Mouse (Mus musculus): ENCODE data around the gene Slc25a27. TPM values are rescaled to one million over a fixed set of nuclear protein-coding genes. Genes with fewer than 3 reads are reported as not detected.

The Slc25a27 gene
- polyA plus RNA-seq (2015; fragmentation: Nextera tagmentation; extraction: Ambion mirVana): 1.2 and 1.5 TPM in 2 replicates

GRCm38 (mm10) chr17:43666576-43667289 is at the start of gene Slc25a27:
Gene Slc25a27 (minus strand): TSS chr17:43667214.
- Histone ChIP-seq H3K36me3 (no peaks in the 10 kb centered on the region), H3K9ac (peak within 1 kb of the TSS; percentile 60), H3K9me3 (replicated peaks) (no peaks in the 10 kb centered on the region), H3K4me1 (replicated peaks) (peaks cover 9% of the 10 kb centered on the region; the same call in 1 of the 2 replicates), H3K27me3 (peaks cover 5% of the 10 kb centered on the region; the same call in 1 of the 2 replicates), H3K4me2 (peak within 1 kb of the TSS; percentile 84), H3K27ac (no peak within 1 kb of the TSS), H3K4me3 (replicated peaks) (peak within 1 kb of the TSS; percentile 67)
- ATAC-seq (ENCODE audit: low read depth): peak; percentile 88
- peak; percentile 72 for DNase-seq
- WGBS (ENCODE audit: insufficient replicate concordance): 1% methylated on average over 41 of the region's 41 CpGs

GRCm38 (mm10) chr17:43716601-43717000 is 49.6 kb upstream of the Slc25a27 start:
- 48% methylated on average over 7 of the region's 7 CpGs for WGBS (ENCODE audit: insufficient replicate concordance)
- H3K9me3 ChIP-seq (replicated peaks): no peaks in the 10 kb centered on the region

GRCm38 (mm10) chr17:43714191-43714590 is 47.2 kb upstream of the Slc25a27 start:
- Histone ChIP-seq H3K4me3 (replicated peaks) (no peak overlapping the region), H3K4me2 (no peak overlapping the region), H3K36me3 (no peaks in the 10 kb centered on the region), H3K27ac (no peak overlapping the region), H3K9ac (no peak overlapping the region), H3K4me1 (replicated peaks) (no peaks in the 10 kb centered on the region), H3K27me3 (no peaks in the 10 kb centered on the region), H3K9me3 (replicated peaks) (no peaks in the 10 kb centered on the region)
- WGBS (ENCODE audit: insufficient replicate concordance): 64% methylated on average over 3 of the region's 3 CpGs
- DNase-seq (no peak), ATAC-seq (ENCODE audit: low read depth) (no peak)

More at GRCm38 (mm10) chr17:43716601-43717000, 49.6 kb upstream of the Slc25a27 start:
- no peak for DNase-seq
- H3K4me3 ChIP-seq (replicated peaks): no peak overlapping the region
- H3K27ac ChIP-seq: no peak overlapping the region
- ATAC-seq (ENCODE audit: low read depth): no peak
- H3K4me2 ChIP-seq: no peak overlapping the region
- no peaks in the 10 kb centered on the region for H3K4me1 ChIP-seq (replicated peaks)
- no peak overlapping the region for H3K9ac ChIP-seq
- no peaks in the 10 kb centered on the region for H3K27me3 ChIP-seq
- H3K36me3 ChIP-seq: no peaks in the 10 kb centered on the region

GRCm38 (mm10) chr17:43711557-43712352 is 44.7 kb upstream of the Slc25a27 start:
- H3K9me3 ChIP-seq (replicated peaks): no peaks in the 10 kb centered on the region
- H3K4me1 ChIP-seq (replicated peaks): no peaks in the 10 kb centered on the region
- WGBS (ENCODE audit: insufficient replicate concordance): 70% methylated on average over 7 of the region's 7 CpGs
- ATAC-seq (ENCODE audit: low read depth): no peak
- no peaks in the 10 kb centered on the region for H3K27me3 ChIP-seq
- no peak overlapping the region for H3K9ac ChIP-seq
- H3K4me2 ChIP-seq: no peak overlapping the region
- H3K36me3 ChIP-seq: no peaks in the 10 kb centered on the region
- no peak overlapping the region for H3K27ac ChIP-seq
- no peak overlapping the region for H3K4me3 ChIP-seq (replicated peaks)
- DNase-seq: no peak

GRCm38 (mm10) chr17:43707254-43707653 is 40.2 kb upstream of the Slc25a27 start:
- no peaks in the 10 kb centered on the region for H3K27me3 ChIP-seq
- H3K9ac ChIP-seq: no peak overlapping the region
- WGBS (ENCODE audit: insufficient replicate concordance): 55% methylated on average over 3 of the region's 3 CpGs
- no peaks in the 10 kb centered on the region for H3K9me3 ChIP-seq (replicated peaks)
- no peak for DNase-seq
- ATAC-seq (ENCODE audit: low read depth): no peak
- H3K27ac ChIP-seq: no peak overlapping the region
- no peak overlapping the region for H3K4me3 ChIP-seq (replicated peaks)
- no peaks in the 10 kb centered on the region for H3K36me3 ChIP-seq
- H3K4me1 ChIP-seq (replicated peaks): no peaks in the 10 kb centered on the region
- H3K4me2 ChIP-seq: no peak overlapping the region

- H3K36me3 ChIP-seq: no peaks in the 10 kb centered on the region
- no peak overlapping the region for H3K4me3 ChIP-seq (replicated peaks)
- no peaks in the 10 kb centered on the region for H3K9me3 ChIP-seq (replicated peaks)
- H3K27ac ChIP-seq: no peak overlapping the region
- no peak overlapping the region for H3K4me2 ChIP-seq
- DNase-seq (no peak), ATAC-seq (ENCODE audit: low read depth) (no peak)
- H3K4me1 ChIP-seq (replicated peaks): no peaks in the 10 kb centered on the region
- no peak overlapping the region for H3K9ac ChIP-seq
- 68% methylated on average over 3 of the region's 3 CpGs for WGBS (ENCODE audit: insufficient replicate concordance)
- no peaks in the 10 kb centered on the region for H3K27me3 ChIP-seq
Observed at GRCm38 (mm10) chr17:43706749-43707148, 39.7 kb upstream of the Slc25a27 start.

- no peak overlapping the region for H3K9ac ChIP-seq
- 72% methylated on average over 12 of the region's 12 CpGs for WGBS (ENCODE audit: insufficient replicate concordance)
Observed at GRCm38 (mm10) chr17:43704216-43704930, 37.4 kb upstream of the Slc25a27 start.

GRCm38 (mm10) chr17:43701060-43701459 is 34.0 kb upstream of the Slc25a27 start:
- WGBS (ENCODE audit: insufficient replicate concordance): 56% methylated on average over 6 of the region's 6 CpGs

More at GRCm38 (mm10) chr17:43704216-43704930, 37.4 kb upstream of the Slc25a27 start:
- Histone ChIP-seq H3K4me2 (no peak overlapping the region), H3K36me3 (no peaks in the 10 kb centered on the region), H3K27ac (no peak overlapping the region), H3K4me3 (replicated peaks) (no peak overlapping the region), H3K27me3 (no peaks in the 10 kb centered on the region), H3K4me1 (replicated peaks) (no peaks in the 10 kb centered on the region), H3K9me3 (replicated peaks) (no peaks in the 10 kb centered on the region)
- DNase-seq (no peak), ATAC-seq (ENCODE audit: low read depth) (no peak)

GRCm38 (mm10) chr17:43698997-43699649 is 32.1 kb upstream of the Slc25a27 start:
- no peak overlapping the region for H3K27ac ChIP-seq
- H3K9me3 ChIP-seq (replicated peaks): no peaks in the 10 kb centered on the region
- H3K27me3 ChIP-seq: no peaks in the 10 kb centered on the region
- ATAC-seq (ENCODE audit: low read depth) (no peak), DNase-seq (peak; percentile 10)
- H3K4me1 ChIP-seq (replicated peaks): no peaks in the 10 kb centered on the region
- no peaks in the 10 kb centered on the region for H3K36me3 ChIP-seq
- no peak overlapping the region for H3K4me3 ChIP-seq (replicated peaks)
- H3K4me2 ChIP-seq: no peak overlapping the region
- H3K9ac ChIP-seq: no peak overlapping the region
- WGBS (ENCODE audit: insufficient replicate concordance): 34% methylated on average over 14 of the region's 14 CpGs

More at GRCm38 (mm10) chr17:43701060-43701459, 34.0 kb upstream of the Slc25a27 start:
- no peak overlapping the region for H3K4me3 ChIP-seq (replicated peaks)
- ATAC-seq (ENCODE audit: low read depth) (no peak), DNase-seq (no peak)
- no peak overlapping the region for H3K4me2 ChIP-seq
- H3K27me3 ChIP-seq: no peaks in the 10 kb centered on the region
- H3K36me3 ChIP-seq: no peaks in the 10 kb centered on the region
- H3K9me3 ChIP-seq (replicated peaks): no peaks in the 10 kb centered on the region
- H3K4me1 ChIP-seq (replicated peaks): no peaks in the 10 kb centered on the region
- H3K27ac ChIP-seq: no peak overlapping the region
- no peak overlapping the region for H3K9ac ChIP-seq

GRCm38 (mm10) chr17:43689591-43689990 is 22.6 kb upstream of the Slc25a27 start:
- Histone ChIP-seq H3K4me3 (replicated peaks) (no peak overlapping the region), H3K27ac (no peak overlapping the region), H3K4me1 (replicated peaks) (no peaks in the 10 kb centered on the region), H3K9ac (no peak overlapping the region), H3K9me3 (replicated peaks) (no peaks in the 10 kb centered on the region), H3K4me2 (no peak overlapping the region), H3K27me3 (no peaks in the 10 kb centered on the region), H3K36me3 (no peaks in the 10 kb centered on the region)
- WGBS (ENCODE audit: insufficient replicate concordance): 53% methylated on average over 9 of the region's 9 CpGs
- DNase-seq: no peak
- ATAC-seq (ENCODE audit: low read depth): no peak

- ATAC-seq (ENCODE audit: low read depth): no peak
- H3K27ac ChIP-seq: no peak overlapping the region
Observed at GRCm38 (mm10) chr17:43684638-43685037, 17.6 kb upstream of the Slc25a27 start.

More at GRCm38 (mm10) chr17:43684638-43685037, 17.6 kb upstream of the Slc25a27 start:
- no peaks in the 10 kb centered on the region for H3K36me3 ChIP-seq
- H3K27me3 ChIP-seq: no peaks in the 10 kb centered on the region
- no peak for DNase-seq
- H3K4me2 ChIP-seq: no peak overlapping the region
- H3K9ac ChIP-seq: no peak overlapping the region
- no peaks in the 10 kb centered on the region for H3K9me3 ChIP-seq (replicated peaks)
- 73% methylated on average over 5 of the region's 5 CpGs for WGBS (ENCODE audit: insufficient replicate concordance)
- H3K4me3 ChIP-seq (replicated peaks): no peak overlapping the region
- no peaks in the 10 kb centered on the region for H3K4me1 ChIP-seq (replicated peaks)

All from liver, embryonic 13.5 days (tissue).